Mouse (Mus musculus) E14TG2a.4 (cell line): ENCODE measurements at regions not wholly inside any gene's neighbourhood (a gene's known extent, or its start where the extent isn't known, plus 50 kb on each side); places are given as distances from the start of the nearest gene placed in this dataset.

Experiments
- H3K27me3 ChIP-seq: 2 replicates; pipeline ENCODE4 v1.6.1; 2014; ENCODE audit warnings: low read length, control low read depth; ENCODE audit not compliant: insufficient read depth
- H3K36me3 ChIP-seq: 2 replicates; pipeline ENCODE4 v1.6.1; 2014; ENCODE audit warnings: low read length, control low read depth; ENCODE audit not compliant: insufficient read depth
- H3K4me1 ChIP-seq: replicated peaks from 2 replicates; pipeline ENCODE4 v1.6.1; 2014; ENCODE audit warnings: low read depth, low read length, control low read depth
- H3K4me3 ChIP-seq: replicated peaks from 2 replicates; pipeline ENCODE4 v1.5.1; 2014; ENCODE audit warnings: mild to moderate bottlenecking, low read length
- H3K9me3 ChIP-seq: 2 replicates; pipeline ENCODE4 v1.6.1; 2014; ENCODE audit warnings: low read length, control low read depth
- CTCF ChIP-seq: conservative IDR thresholded peaks from 2 replicates; pipeline ENCODE4 v1.5.1; 2014; ENCODE audit warnings: low read length
- NANOG ChIP-seq: IDR thresholded peaks from 2 replicates; pipeline ENCODE4 v1.6.1; 2014; ENCODE audit warnings: borderline replicate concordance, low read length, mixed read lengths
- POU5F1 ChIP-seq: IDR thresholded peaks from 2 replicates; pipeline ENCODE4 v1.6.1; 2014; ENCODE audit warnings: low read length, borderline replicate concordance

DNA sequence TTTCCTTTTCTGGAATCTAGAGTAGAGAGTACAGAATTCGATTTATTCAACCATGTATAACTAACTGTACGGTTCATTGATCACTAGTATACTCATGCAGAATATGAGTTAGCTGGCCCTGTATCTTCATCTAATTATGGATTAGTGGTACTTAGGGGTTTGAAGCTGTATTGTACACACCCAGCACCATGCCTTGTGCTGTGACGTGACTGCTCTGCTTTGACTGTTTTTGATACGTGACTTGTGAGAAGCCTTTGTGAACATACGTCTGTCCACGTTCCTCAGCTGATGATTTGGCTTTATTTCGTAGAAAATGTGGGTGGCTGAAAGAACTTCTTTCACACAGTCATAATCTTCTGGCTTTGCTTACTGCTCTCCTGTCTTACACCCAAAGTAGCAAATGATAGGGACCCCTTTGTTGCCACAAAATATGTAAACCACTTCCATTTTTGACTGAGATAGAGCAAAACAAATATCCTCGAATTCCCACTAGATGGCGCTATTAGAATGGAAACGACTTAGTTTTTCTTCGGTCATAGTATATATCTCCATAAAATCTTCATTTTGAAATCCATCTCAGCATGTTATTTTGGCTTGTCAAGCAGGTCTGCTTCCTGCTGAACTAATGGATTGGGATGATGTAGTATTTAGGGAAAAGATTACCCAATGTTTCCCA lies 102.0 kb upstream of the Cwc22 start:
- Histone ChIP-seq H3K27me3 (no peaks in the 10 kb centered on the region), H3K9me3 (no peaks in the 10 kb centered on the region), H3K36me3 (no peaks in the 10 kb centered on the region), H3K4me3 (no peak overlapping the region), H3K4me1 (peaks cover 4% of the 10 kb centered on the region; the same call in 1 of the 2 replicates)
- TF ChIP-seq POU5F1: no peak
- TF ChIP-seq CTCF: peak; percentile 60

DNA sequence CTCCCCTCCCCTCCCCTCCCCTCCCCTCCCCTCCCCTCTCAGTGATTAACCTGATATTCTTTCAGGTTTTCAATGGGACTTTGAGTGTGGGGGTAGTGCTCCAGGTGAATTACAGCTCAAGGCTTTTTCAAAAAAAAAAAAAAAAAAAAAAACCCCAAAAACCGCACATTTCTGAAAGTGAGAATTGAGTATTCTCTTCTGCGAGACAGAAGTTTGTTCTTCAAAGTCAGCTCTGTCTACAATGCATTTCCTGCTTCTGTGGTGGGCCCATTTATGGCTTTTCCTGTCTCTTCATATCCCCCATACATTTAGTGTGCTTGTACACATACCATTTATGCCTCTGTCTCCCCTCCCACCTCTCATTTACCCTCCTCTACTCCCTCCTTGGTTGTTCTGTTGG lies 81.1 kb upstream of the Cwc22 start:
- 0 out of 2 replicates have a peak, but pooled peaks cover 5% of the 10 kb centered on the region for H3K9me3 ChIP-seq
- TF ChIP-seq POU5F1 (no peak), NANOG (no peak), CTCF (no peak)
- no peaks in the 10 kb centered on the region for H3K27me3 ChIP-seq
- H3K4me1 ChIP-seq: no peaks in the 10 kb centered on the region
- no peaks in the 10 kb centered on the region for H3K36me3 ChIP-seq
- no peak overlapping the region for H3K4me3 ChIP-seq

DNA sequence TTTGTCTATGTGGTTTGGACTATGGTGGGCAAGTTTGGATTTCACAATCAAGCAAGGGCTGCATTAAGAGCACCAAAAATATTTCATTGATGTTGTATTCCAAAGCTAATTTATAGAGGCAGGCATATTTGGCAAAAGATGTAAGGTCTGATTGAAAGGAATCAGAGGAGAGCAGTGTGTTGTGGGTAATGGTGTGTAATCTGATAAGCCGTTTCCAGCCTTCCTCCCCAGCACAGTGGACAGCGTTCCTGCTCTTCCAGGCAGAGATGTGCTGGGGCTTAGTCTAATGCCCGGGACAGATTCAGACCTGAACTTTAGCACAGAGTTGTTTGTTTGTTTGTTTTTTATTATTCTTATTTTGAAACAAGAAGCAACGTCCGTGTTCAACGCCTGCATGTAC lies 80.6 kb upstream of the Cwc22 start:
- Histone ChIP-seq H3K27me3 (no peaks in the 10 kb centered on the region), H3K4me1 (no peaks in the 10 kb centered on the region)

DNA sequence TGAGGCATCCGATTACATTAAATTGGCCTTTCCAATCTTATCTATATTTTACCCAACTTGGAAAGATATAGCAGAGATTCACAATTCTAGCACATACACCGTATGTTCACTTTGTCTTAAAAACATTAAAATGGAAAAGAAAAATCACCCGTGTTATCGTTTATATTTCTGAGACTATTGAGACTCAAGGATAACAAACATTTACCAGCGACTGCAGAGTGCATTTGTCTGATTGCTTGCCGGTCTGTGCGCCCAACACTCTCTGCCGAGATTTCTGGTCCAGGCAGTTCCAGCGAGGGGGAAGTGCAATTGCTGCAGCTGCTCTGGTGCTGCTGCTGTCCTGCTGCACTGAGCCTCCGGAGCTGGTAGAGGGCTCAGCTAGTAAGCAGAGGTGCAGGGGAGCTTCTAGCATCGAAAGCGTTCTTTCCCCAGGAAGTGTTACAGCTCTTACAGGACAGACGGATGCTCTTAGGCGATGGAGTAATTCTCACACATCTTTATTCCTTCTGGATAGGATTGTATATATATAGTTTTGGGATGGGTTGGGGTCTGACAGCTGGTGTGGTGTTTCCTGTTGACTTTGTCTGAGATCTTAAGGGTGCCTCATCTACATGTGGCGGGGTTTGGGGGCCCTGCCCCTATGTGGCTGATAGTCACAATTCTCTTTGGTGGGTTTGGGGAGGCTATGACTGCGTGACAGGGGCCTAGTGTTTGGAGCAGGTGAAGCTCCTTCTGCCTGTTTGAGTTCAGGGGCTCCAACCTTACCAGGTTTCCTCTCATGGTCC lies 79.7 kb upstream of the Cwc22 start:
- TF ChIP-seq POU5F1 (no peak), CTCF (no peak), NANOG (no peak)
- H3K27me3 ChIP-seq: no peaks in the 10 kb centered on the region
- no peaks in the 10 kb centered on the region for H3K36me3 ChIP-seq
- H3K4me3 ChIP-seq: no peak overlapping the region
- 0 out of 2 replicates have a peak, but pooled peaks cover 5% of the 10 kb centered on the region for H3K9me3 ChIP-seq
- no peaks in the 10 kb centered on the region for H3K4me1 ChIP-seq

More for the DNA sequence above, 80.6 kb upstream of the Cwc22 start:
- TF ChIP-seq CTCF (no peak), NANOG (no peak), POU5F1 (no peak)
- Histone ChIP-seq H3K36me3 (no peaks in the 10 kb centered on the region), H3K4me3 (no peak overlapping the region), H3K9me3 (0 out of 2 replicates have a peak, but pooled peaks cover 5% of the 10 kb centered on the region)

DNA sequence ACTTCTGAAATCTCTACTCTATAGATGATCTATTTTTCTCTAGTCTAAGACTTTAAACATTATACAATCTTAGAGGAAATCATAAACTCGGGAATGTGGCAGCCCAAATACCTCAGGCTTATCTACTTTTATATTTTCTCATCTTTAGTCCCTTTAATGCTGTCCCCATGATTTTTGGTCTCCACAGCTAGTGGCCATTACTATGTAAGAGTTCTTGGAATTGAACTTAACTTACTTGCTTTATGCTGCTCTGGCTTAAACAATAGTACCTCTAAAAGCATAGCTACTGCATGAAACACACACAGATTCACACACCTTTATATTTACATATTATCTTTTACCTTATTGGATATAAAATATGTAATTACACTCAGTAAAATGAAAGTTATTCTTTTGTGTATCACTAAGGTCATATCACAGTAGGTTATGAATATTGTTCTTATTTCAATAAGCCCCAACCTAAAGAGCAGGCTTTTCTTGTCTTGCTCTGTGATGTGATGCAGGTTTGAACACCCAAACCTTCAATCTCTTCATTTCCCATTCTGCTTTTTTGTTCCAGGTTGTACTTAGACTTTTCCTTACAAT lies 78.9 kb upstream of the Cwc22 start:
- H3K9me3 ChIP-seq: 0 out of 2 replicates have a peak, but pooled peaks cover 5% of the 10 kb centered on the region
- TF ChIP-seq NANOG (no peak), POU5F1 (no peak), CTCF (no peak)
- no peaks in the 10 kb centered on the region for H3K36me3 ChIP-seq
- no peaks in the 10 kb centered on the region for H3K4me1 ChIP-seq
- no peaks in the 10 kb centered on the region for H3K27me3 ChIP-seq
- H3K4me3 ChIP-seq: no peak overlapping the region

DNA sequence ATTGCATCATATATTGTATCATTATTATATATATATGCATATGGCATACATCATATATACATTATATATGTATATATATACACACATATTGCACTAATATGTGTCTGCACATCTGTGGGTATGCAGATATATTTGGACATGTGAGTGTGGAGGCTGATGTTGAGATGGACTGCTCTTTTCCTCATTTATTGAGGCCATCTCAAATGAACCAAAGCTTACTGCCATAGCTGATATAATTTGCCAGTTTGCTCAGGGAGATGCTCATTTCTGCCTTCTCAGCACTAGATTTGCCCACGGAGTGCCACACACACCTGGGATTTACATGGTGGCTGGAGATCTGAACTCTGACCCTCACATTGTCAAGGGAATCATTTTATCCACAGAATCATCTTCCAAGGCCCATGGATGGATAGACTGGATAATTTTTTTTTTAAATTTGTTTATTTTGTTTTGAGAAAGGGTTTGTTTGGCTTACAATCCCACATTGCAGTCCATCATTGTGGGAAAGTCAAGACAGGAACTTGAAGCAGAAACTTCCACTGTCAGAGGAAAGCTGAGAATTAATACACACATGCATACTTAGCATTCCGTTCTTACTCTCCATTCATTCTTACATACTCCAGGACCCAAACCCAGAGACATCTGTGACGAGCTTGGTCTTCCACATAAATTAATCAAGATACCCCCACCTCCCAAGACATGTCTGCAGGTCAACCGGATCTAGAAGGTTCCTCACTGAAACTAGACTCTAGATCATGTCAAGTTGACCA lies 77.9 kb upstream of the Cwc22 start:
- H3K27me3 ChIP-seq: no peaks in the 10 kb centered on the region
- no peak overlapping the region for H3K4me3 ChIP-seq
- TF ChIP-seq POU5F1 (no peak), CTCF (no peak)
- H3K36me3 ChIP-seq: no peaks in the 10 kb centered on the region
- no peaks in the 10 kb centered on the region for H3K9me3 ChIP-seq
- no peaks in the 10 kb centered on the region for H3K4me1 ChIP-seq

DNA sequence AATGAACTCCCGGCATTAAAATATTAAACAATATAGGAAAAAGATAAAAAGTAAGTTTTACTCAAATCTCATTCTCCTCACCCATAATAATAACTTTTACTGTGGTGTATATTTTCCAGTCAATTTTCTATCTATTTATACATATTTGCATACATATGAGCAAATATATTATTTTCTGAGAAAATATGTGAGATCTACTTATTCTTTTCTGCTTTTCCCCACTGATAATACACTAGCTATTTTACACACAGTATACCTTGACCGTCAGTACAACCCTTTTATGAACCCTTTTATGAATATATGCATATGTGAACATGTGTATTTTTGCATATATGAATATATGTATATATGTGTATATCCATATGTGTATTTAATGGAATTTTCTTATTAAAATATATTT lies 77.2 kb upstream of the Cwc22 start:
- TF ChIP-seq POU5F1 (no peak), NANOG (no peak), CTCF (no peak)
- Histone ChIP-seq H3K27me3 (no peaks in the 10 kb centered on the region), H3K36me3 (no peaks in the 10 kb centered on the region), H3K4me1 (no peaks in the 10 kb centered on the region), H3K4me3 (no peak overlapping the region), H3K9me3 (no peaks in the 10 kb centered on the region)

DNA sequence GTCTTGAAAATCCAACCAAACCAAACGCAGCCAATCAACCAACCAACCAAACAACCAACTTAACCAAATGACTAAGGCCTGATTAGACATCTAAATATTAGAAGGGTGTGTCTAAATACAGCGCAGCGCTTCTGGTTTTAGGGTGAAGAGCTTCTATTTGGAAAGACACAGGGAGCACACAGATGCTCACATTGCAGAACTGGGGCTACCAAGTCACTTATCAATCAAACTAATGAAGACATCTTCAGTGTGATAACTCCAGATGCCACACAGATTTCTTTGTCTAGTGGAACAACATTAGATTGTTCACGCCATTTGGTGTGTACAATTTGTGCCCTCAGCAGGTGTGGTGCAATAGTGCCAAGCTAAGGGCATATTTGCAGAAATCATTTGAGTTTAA lies 76.6 kb upstream of the Cwc22 start:
- H3K9me3 ChIP-seq: no peaks in the 10 kb centered on the region
- no peaks in the 10 kb centered on the region for H3K36me3 ChIP-seq
- no peak overlapping the region for H3K4me3 ChIP-seq
- TF ChIP-seq POU5F1 (no peak), NANOG (no peak)
- H3K4me1 ChIP-seq: no peaks in the 10 kb centered on the region
- no peaks in the 10 kb centered on the region for H3K27me3 ChIP-seq
